Mouse (Mus musculus): ENCODE measurements around the gene Gm42957. TPM values are rescaled to one million over a fixed set of nuclear protein-coding genes. Genes with fewer than 3 reads are reported as not detected.

The Gm42957 gene
- total RNA-seq, 2 experiments from 2014 or later, result 0.66 to 0.74 TPM

Other genes starting within 250 kb of the Gm42957 start
- not detected for gene BC107364, start 183.2 kb upstream of the Gm42957 start, total RNA-seq (2021)
- under 1 TPM; 0.25 to 0.30 TPM for gene Hfe2, start 110.3 kb upstream of the Gm42957 start, total RNA-seq (2021)
- gene Txnip, start 77.5 kb upstream of the Gm42957 start, total RNA-seq (2021), result 10 to 100 TPM; 28.1 to 34.8 TPM
- not detected for gene Gm16253, start 58.5 kb upstream of the Gm42957 start, total RNA-seq (2021)
- gene Polr3gl, start 41.3 kb upstream of the Gm42957 start, total RNA-seq (2021), result 10 to 100 TPM; 28.7 to 31.6 TPM
- 10 to 100 TPM; 55.7 to 56.8 TPM for gene Ankrd34a, start 38.8 kb upstream of the Gm42957 start, total RNA-seq (2021)
- gene Lix1l, start 34.3 kb upstream of the Gm42957 start, total RNA-seq (2021), result 10 to 100 TPM; 30.9 to 33.0 TPM
- 10 to 100 TPM; 48.7 to 52.2 TPM for gene Rbm8a, start 5.5 kb upstream of the Gm42957 start, total RNA-seq (2021)
- 10 to 100 TPM; 53.0 to 54.2 TPM for gene Pex11b, start 98 bp upstream of the Gm42957 start, total RNA-seq (2021)
- gene Itga10, start 10.1 kb downstream of the Gm42957 start, total RNA-seq (2021), result 1 to 10 TPM; 2.3 to 3.1 TPM
- 1 to 10 TPM; 5.5 to 6.9 TPM for gene Ankrd35, start 34.7 kb downstream of the Gm42957 start, total RNA-seq (2021)
- 10 to 100 TPM; 28.9 to 31.5 TPM for gene Pias3, start 60.9 kb downstream of the Gm42957 start, total RNA-seq (2021)
- gene Nudt17, start 73.1 kb downstream of the Gm42957 start, total RNA-seq (2021), result 10 to 100 TPM; 11.4 to 17.9 TPM
- gene Polr3c, start 92.2 kb downstream of the Gm42957 start, total RNA-seq (2021), result 10 to 100 TPM; 20.7 to 22.5 TPM
- gene Rnf115, start 92.2 kb downstream of the Gm42957 start, total RNA-seq (2021), result 10 to 100 TPM; 61.6 to 62.0 TPM
- under 1 TPM; 0.46 to 0.50 TPM for gene Pdzk1, start 193.8 kb downstream of the Gm42957 start, total RNA-seq (2021)
- not detected for gene Cd160, start 193.9 kb downstream of the Gm42957 start, total RNA-seq (2021)